Mouse (Mus musculus) Muller cell, postnatal 12 days (primary cell): ENCODE results near the gene B230118H07Rik.

ENCODE experiments used
- DNase-seq: peaks from one replicate; pipeline ENCODE4 v3.0.0-alpha.2; 2015; ENCODE audit errors: inconsistent ontology term

Gene B230118H07Rik

DNA sequence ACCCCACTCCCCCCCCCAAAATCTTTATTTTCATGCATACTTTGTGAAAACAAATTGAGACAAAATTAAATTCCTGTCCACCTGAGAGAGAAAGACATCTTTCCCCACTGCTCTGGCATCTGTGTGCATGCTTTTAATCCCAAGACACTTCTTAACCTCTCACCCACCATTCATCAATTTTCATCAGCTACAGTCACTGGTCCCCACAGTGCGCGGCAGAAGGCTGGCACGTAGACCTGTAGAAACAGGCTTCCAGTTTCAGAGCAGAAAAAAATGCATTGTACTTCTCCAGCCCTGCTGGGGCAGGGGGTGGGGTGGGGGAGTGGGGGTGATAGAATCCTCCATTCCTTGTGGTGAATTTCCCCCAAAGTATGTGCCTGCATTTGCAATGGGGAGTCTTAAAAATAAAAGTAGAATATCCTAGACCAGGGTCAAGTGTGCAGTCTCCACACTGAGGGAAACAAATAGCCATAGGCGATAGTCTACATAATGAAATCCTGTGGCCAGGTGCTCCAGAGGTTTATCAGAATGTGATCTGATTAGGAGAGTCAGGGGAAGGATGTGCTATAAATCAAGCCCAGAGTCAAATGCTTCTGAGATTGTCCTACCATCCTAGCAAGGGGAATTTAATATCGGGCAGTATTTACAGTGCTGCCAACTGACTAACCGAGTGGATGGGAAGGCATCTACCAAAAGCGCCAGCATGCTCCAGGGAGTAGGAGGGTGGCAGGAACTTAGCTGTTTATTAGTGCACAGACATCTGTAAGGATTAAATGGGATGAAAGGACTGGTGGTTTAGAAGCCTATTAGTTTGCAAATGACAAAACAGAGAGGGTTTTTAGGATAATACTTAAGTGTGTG, 10.1 kb downstream of the B230118H07Rik start:
- no peak for DNase-seq

GRCm38 (mm10) chr2:101628297-101629236, 20.8 kb downstream of the B230118H07Rik start:
- DNase-seq, result peak; percentile 92

DNA sequence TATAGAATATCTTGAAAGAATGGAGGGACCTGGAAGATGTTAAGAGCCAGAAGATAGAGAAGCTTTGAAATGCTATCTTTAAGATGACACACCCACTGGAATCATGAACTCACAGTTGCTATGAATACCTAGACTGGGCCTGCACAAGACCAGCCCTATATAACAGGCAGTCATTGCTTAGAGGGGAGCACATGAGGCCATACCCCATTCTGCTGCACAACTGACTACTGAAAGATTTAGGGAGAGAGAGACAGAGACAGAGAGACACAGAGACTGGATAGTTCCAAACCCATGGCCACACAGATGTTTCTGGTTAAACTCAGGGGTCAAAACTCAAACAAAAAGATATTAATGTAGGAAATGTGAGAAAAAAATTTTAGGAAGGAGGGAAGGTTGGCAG, 22.1 kb downstream of the B230118H07Rik start:
- no peak for DNase-seq

DNA sequence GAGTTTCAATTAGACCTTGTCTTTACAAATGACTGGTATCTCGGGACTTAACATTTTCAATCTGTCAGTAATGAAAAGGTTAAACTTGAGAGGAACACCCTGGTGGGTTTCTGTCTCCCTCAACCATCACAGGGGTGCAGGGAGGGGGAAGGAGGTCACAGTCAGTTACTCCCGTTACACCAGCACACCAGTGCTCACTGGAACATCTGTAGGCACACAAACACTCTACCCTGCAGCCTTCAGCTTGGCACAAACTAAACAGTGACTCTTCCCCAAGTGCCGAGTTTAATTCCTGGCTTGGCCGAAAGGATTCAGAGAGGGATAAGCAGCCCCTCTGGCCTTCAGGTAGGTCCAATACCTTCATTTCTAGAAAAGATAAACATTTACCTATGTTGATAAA, 24.8 kb downstream of the B230118H07Rik start, which contains the start of gene Rag2:
TSS of gene Rag2 (plus strand) at position 193 of the 400 bp plus-strand sequence.
- DNase-seq, result no peak

- DNase-seq, result no peak
These were observed 25.3 kb downstream of the B230118H07Rik start for GRCm38 (mm10) chr2:101624011-101624410.

GRCm38 (mm10) chr2:101623042-101623441, 26.3 kb downstream of the B230118H07Rik start:
- DNase-seq, result no peak

GRCm38 (mm10) chr2:101621611-101622010, 27.7 kb downstream of the B230118H07Rik start:
- DNase-seq, result no peak

GRCm38 (mm10) chr2:101620899-101621298, 28.4 kb downstream of the B230118H07Rik start:
- no peak for DNase-seq

- DNase-seq, result no peak
These were observed 31.0 kb downstream of the B230118H07Rik start for GRCm38 (mm10) chr2:101618373-101618772.

DNA sequence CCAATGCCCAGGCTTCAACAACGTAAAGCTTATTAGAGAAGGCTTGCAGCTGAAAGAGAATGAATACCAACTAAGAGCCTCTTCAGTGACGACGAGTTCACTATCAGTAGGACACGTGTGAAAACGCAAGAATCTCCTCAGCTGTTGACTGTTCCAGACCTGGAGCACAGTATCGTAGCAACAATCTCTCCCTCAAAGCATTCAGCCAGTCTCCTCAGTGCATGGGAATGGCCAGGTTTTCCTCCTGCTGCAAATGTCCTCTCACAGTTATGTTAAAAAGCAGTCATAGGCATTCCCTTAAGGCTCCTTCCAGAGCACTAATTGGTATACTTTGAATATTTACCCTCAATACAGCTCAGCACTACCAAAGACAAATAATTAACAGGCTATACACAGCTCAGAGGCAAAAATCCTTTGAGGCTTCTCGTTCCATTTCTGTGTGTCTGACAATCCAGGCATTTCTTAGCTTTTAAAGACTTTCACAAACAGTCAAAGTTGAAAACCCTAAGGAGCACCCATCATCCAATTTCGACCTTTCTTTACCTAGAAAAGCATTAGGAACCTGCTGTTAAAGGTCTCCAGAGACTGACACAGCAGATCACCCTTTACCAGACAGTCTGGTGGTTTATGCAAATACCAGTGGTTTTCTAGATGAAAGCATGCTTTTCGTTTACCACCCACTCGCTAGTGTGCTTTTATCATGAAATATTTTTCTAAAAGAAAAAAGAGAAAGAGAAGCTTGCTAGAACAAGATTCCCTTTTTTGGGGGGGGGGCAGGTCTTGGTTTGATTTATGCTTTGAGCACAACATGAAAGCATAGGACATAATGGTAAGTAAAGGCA, 33.6 kb downstream of the B230118H07Rik start:
- DNase-seq, result peak; percentile 68

DNA sequence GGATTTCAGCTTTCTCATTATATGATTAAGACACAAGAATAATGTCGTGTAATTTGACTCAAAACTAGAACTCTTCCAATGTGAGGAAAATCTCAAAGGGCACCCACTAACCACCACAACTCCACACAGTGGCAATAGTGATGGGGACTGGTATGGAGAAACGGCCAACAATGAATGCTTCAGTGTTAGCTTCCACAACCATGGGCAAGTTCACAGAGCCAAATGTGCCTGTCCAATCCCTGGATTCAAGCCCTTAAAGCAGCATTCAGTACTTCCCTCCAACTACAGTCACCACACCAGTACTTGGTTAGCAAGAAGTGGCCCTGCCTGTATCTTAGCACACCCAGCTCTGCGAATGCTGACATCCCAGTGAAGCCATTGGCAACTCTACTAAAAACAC, 38.5 kb downstream of the B230118H07Rik start:
- no peak for DNase-seq

DNA sequence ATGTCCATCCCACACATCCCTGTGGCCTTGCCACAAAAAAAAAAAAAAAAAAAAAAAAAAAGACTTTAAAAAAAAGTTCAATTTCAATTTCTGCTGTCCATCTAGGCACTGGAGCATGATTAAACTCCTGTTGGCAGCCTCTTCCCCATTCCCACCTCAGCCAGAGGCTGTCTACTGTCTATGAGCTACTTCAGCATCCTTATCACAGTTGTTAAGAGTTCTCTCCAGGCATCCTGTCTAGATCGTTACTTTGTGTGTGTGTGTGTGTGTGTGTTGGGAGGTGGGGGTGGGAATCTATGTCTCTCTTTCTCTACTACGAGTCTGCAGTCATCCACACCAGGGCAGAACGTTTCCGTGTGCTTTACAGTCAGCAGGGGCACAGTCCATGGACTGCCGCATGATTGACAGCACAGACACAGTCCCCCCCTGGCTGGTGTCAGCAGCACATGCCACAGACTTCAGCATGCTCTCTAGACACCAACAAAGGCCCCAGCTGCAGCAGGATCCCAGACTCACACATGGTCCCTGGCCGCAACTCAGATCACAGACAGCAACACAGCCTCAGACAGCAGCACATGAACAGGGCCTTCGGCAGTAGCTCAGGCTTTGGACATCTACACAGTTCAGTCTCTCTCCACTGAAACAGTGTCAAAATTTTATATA, 41.0 kb downstream of the B230118H07Rik start:
- DNase-seq, result peak; percentile 70

DNA sequence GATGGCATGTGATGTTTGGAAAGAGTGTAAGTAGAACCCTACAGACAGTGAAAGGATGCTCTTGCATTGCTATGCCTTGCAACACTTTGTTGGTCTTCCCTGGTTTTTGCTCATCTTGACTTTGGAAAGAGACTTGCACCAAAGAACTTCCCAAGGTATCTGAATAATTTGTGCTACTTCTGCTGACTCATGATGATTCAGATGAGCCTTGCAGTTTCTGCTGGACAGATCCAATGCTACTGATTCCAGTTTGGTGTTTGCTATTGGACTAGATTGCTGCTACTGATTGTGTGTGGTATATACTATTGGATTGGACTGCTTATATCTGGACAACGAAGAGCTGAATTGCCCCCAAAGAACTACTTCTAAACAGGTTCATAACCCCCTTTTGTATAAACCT, 46.2 kb downstream of the B230118H07Rik start:
- DNase-seq, result no peak

DNA sequence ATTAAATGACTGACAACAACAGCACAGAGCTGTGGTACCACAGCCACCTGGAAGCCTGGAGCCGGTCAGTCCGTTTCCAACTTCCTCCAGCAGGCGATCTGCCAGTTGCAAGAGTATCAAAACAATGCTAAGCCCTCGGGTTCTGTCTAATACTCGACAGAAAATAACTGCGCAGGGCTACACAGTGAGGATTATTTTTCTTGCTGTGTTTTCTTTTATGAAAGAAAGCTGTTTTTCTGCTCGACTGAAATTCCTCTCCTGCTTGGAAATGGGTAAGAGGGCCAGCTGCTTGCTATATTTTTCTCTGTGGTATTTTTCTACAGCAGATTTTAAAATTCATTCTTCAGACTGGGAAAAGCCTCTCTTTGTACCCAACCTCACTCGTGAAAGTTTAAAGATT, 48.6 kb downstream of the B230118H07Rik start:
- DNase-seq, result peak; percentile 54

- peak; percentile 83 for DNase-seq
These were observed 50.8 kb downstream of the B230118H07Rik start for GRCm38 (mm10) chr2:101598190-101599181.

GRCm38 (mm10) chr2:101597186-101597585, 52.1 kb downstream of the B230118H07Rik start:
- no peak for DNase-seq

DNA sequence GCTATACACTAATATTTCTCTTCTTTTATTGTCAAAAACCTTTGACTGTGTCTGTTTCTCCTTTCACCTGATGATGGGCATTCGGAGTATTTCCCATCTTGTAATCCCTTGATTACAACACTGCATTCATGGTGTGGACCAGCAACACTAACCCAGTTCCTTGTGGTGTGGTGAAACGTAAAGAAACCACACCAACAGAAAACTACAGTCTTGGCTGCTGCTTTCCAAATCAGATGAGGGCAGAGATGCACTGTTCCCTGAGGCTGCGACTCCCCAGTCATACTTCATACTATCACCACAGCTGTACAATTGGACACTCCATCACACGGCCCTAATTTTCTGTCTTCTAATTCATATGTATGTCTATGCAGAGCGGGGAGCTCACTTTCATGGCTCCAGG, 54.7 kb downstream of the B230118H07Rik start:
- no peak for DNase-seq

DNA sequence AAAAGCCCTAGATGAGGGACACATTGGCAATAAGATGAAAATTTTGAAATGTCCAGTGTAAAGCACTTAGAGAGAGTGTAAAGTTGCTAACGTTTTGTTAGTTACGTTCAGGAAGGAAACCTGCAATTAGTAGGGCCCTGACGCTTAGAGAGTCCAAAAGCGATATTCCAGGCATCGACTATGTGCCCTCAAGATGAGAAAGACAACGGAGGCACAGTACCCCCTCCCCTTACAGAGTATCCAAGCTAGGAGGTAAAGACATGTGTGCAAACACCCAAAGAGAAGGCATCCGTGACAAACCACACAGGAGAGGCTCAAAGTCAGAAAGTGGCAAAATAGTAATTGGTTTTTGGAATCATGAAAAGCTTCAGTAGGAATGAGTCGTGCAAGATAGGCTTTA, 56.4 kb downstream of the B230118H07Rik start:
- DNase-seq, result no peak

DNA sequence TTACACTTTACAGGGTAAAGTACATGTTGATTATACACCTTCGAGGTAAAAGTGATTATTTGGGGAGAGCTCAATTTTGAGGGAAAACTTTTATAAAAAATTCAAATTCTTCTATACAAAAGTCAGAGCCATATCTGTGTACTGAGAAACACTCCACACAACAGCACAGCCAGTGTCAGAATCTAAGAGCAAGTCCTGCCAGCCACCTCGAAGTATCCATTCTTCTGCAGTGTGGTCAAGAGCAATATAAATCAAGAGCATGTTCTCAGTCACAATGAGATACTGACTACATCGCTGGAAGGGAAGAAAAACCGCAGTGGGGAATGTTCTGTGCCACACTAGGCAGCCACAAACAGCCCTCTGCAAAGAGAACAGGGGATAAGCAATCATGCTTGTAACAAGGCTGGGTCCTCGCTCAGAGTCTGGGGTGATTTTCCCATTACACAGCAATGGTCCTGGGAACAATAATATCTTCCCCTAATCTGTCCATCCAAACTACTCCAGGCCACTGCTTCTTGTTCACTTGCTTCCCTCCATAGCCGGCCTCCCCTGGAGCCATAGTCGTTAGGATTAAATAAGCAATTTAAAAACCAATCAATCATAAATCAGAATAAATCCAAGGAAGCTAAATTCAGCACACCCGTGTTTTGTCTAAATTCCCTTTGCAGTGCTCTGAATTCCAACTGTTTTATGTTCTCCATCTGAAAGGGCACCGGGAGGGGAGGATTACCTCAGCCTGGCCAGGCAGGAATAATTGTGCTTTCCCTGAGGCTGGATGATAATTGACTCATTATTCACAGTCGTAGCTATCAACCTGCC, 57.1 kb downstream of the B230118H07Rik start:
- peak; percentile 91 for DNase-seq
